Mouse (Mus musculus) liver, embryonic 14.5 days (tissue): Measurements from ENCODE around the gene Jdp2. TPM values are rescaled to one million over a fixed set of nuclear protein-coding genes. Genes with fewer than 3 reads are reported as not detected.

ENCODE experiments used
- ATAC-seq: fragments of 200-750 bp; cut with Nextera tagmentation; 2 replicates; pipeline ENCODE4 v1.8.0; 2017; ENCODE audit warnings: moderate number of reproducible peaks, mild to moderate bottlenecking, moderate library complexity; ENCODE audit not compliant: insufficient read depth
- DNase-seq, 3 experiments: peaks; one replicate each; pipeline ENCODE4 v3.0.0-alpha.2; 2012 to 2013; ENCODE audit warnings: low read depth in 3 of 3, low spot score in 3 of 3
- H3K27ac ChIP-seq: fragments of 300-500 bp; sonication (generic); 2 replicates; pipeline ENCODE4 v1.5.1; 2014; ENCODE audit warnings: moderate library complexity, mild to moderate bottlenecking, control low read depth, inconsistent platforms
- H3K27me3 ChIP-seq: fragments of 300-500 bp; sonication (generic); 2 replicates; pipeline ENCODE4 v1.6.1; 2014; ENCODE audit warnings: mild to moderate bottlenecking, low read length, moderate library complexity; ENCODE audit not compliant: control insufficient read depth, insufficient read depth
- H3K36me3 ChIP-seq: fragments of 300-500 bp; sonication (generic); replicated peaks from 2 replicates; pipeline ENCODE4 v1.6.1; 2014; ENCODE audit warnings: low read depth; ENCODE audit not compliant: control insufficient read depth, insufficient read depth
- H3K4me1 ChIP-seq, 2 experiments: fragments of 200-500 bp in 1 of 2; fragments of 300-500 bp in 1 of 2; sonication (generic) in 1 of 2; replicated peaks; 2 replicates each; pipeline ENCODE4 v1.6.1; 2012 to 2014; ENCODE audit warnings: antibody characterized with exemption in 1 of 2, inconsistent platforms in 1 of 2, low read length in 1 of 2; ENCODE audit not compliant: control insufficient read depth in 2 of 2, insufficient read depth in 2 of 2
- H3K4me2 ChIP-seq: fragments of 300-500 bp; sonication (generic); 2 replicates; pipeline ENCODE4 v1.6.1; 2014; ENCODE audit warnings: low read depth, mild to moderate bottlenecking, control low read depth, moderate library complexity
- H3K4me3 ChIP-seq, 2 experiments: fragments of 200-500 bp in 1 of 2; fragments of 300-500 bp in 1 of 2; sonication (generic) in 1 of 2; 2 replicates each; pipeline ENCODE4 v1.5.1; 2012 to 2014; ENCODE audit warnings: low read depth in 2 of 2, low read length in 2 of 2, mild to moderate bottlenecking in 2 of 2, control low read depth in 1 of 2, inconsistent platforms in 1 of 2, moderate library complexity in 1 of 2; ENCODE audit not compliant: insufficient read depth in 1 of 2
- H3K9ac ChIP-seq: fragments of 300-500 bp; sonication (generic); replicated peaks from 2 replicates; pipeline ENCODE4 v1.6.1; 2014; ENCODE audit warnings: mild to moderate bottlenecking, control low read depth, moderate library complexity
- H3K9me3 ChIP-seq: fragments of 300-500 bp; sonication (generic); 2 replicates; pipeline ENCODE4 v1.6.1; 2016; ENCODE audit warnings: low read length, mixed read lengths; ENCODE audit not compliant: control insufficient read depth
- CTCF ChIP-seq: IDR thresholded peaks from 2 replicates; pipeline ENCODE4 v1.5.1; 2016; ENCODE audit warnings: antibody characterized with exemption, low read depth, control low read depth
- EP300 ChIP-seq: IDR thresholded peaks from 2 replicates; pipeline ENCODE4 v1.6.1; 2016; ENCODE audit warnings: antibody characterized with exemption, low read depth
- WGBS: fragments of 180-500 bp; shearing (Covaris S2); extraction: QIAGEN DNeasy Blood & Tissue Kit; methylation state at CpG from one replicate; pipeline ENCODE4 v1.1.7; 2014; ENCODE audit not compliant: insufficient replicate concordance; 5-methylcytosine and 5-hydroxymethylcytosine counted together
- polyA plus RNA-seq, 2 experiments: library from polyadenylated mRNA; depleted of rRNA in 1 of 2; stranded (reverse) in 1 of 2; unstranded in 1 of 2; fragments of >200 nt; fragmentation: Nextera tagmentation in 1 of 2; extraction: Ambion mirVana in 1 of 2; gene quantifications; 2 replicates each; pipeline versions ENCODE4 v1.2.1 to v1.2.3; 2012 to 2014

Jdp2 gene
- polyA plus RNA-seq, 2 experiments = 0.18 to 2.1 TPM

- Histone ChIP-seq H3K36me3 (no peaks in the 10 kb centered on the region), H3K4me1 (peaks cover 0 to 7% of the 10 kb centered on the region in 2 experiments; a peak in 1 of 4 replicates), H3K27me3 (peaks cover 53% of the 10 kb centered on the region), H3K9ac (no peak overlapping the region), H3K4me3 (no peak overlapping the region), H3K4me2 (peak overlapping the region; percentile 57; the same call in 1 of the 2 replicates), H3K27ac (no peak overlapping the region), H3K9me3 (no peaks in the 10 kb centered on the region)
- DNase-seq (no peak), ATAC-seq (no peak)
- WGBS = 35% methylated on average over 7 of the region's 7 CpGs
- no peak for TF ChIP-seq EP300
- TF ChIP-seq CTCF = no peak
These were observed 1.8 kb downstream of the Jdp2 start for GRCm38 (mm10) chr12:85600637-85601036.

DNA sequence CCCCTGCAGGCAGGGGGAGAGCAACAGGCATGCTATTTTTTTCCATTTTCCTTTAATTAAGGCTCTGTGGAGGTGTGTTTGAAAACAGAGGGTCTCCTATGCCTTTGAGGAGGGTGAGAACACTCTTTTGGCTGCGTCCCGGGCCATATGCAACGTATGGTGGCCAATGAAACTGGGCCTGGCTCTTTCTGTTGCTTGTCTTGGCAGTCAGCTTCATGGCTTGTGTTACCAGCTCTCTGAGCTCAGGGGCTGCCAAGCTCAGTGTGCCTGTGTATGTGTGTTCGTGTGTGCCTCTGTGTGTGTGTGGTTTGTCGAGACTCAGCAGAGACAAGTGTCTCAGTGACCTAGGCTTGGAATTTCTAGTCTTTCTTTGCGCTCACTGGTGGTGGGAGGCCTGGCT lies 2.7 kb downstream of the Jdp2 start:
- no peak for DNase-seq
- Histone ChIP-seq H3K27ac (no peak overlapping the region), H3K4me1 (peaks cover 0 to 7% of the 10 kb centered on the region in 2 experiments; a peak in 1 of 4 replicates), H3K9ac (no peak overlapping the region), H3K36me3 (no peaks in the 10 kb centered on the region), H3K4me2 (no peak overlapping the region), H3K4me3 (no peak overlapping the region), H3K9me3 (no peaks in the 10 kb centered on the region), H3K27me3 (peaks cover 53% of the 10 kb centered on the region)
- WGBS = 70% methylated on average over 6 of the region's 6 CpGs
- TF ChIP-seq CTCF = no peak
- TF ChIP-seq EP300 = no peak
- ATAC-seq = no peak

DNA sequence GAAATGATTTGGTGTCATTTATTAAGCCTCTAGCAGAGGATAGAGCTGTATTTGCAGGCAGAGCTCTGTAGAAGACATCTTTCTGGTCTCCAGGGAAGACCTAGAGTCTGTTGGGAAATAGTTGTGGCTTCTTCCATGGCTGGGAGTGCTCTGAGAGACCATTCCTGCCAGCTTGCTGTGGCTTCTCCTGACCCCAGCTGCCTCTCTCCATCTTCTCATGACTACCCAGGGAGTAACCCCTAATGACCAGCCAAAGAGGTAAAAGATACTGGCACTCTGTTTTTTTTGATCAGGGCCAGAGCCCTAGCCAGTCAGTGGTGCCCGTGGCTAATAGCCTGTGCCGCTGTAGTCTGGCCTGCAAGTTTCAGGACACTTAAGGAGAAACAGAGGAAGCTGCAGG lies 3.3 kb downstream of the Jdp2 start:
- Histone ChIP-seq H3K4me3 (no peak overlapping the region), H3K9ac (no peak overlapping the region), H3K27ac (no peak overlapping the region), H3K4me2 (no peak overlapping the region), H3K9me3 (no peaks in the 10 kb centered on the region), H3K36me3 (no peaks in the 10 kb centered on the region), H3K4me1 (peaks cover 0 to 7% of the 10 kb centered on the region in 2 experiments; a peak in 1 of 4 replicates), H3K27me3 (peaks cover 53% of the 10 kb centered on the region)
- TF ChIP-seq CTCF (no peak), EP300 (no peak)
- 31% methylated on average over 2 of the region's 2 CpGs for WGBS
- ATAC-seq (no peak), DNase-seq (no peak)

GRCm38 (mm10) chr12:85602811-85603210 lies 4.0 kb downstream of the Jdp2 start:
- Histone ChIP-seq H3K27ac (no peak overlapping the region), H3K4me2 (no peak overlapping the region), H3K9ac (no peak overlapping the region), H3K27me3 (peaks cover 48% of the 10 kb centered on the region), H3K4me1 (peaks cover 0 to 7% of the 10 kb centered on the region in 2 experiments; a peak in 1 of 4 replicates), H3K4me3 (no peak overlapping the region), H3K9me3 (no peaks in the 10 kb centered on the region), H3K36me3 (no peaks in the 10 kb centered on the region)
- DNase-seq = no peak
- 12% methylated on average over 12 of the region's 12 CpGs for WGBS
- no peak for TF ChIP-seq CTCF
- no peak for TF ChIP-seq EP300
- no peak for ATAC-seq

GRCm38 (mm10) chr12:85603767-85604166 lies 4.9 kb downstream of the Jdp2 start:
- Histone ChIP-seq H3K4me3 (no peak overlapping the region), H3K27me3 (peaks cover 38% of the 10 kb centered on the region), H3K4me1 (peaks cover 0 to 7% of the 10 kb centered on the region in 2 experiments; a peak in 1 of 4 replicates), H3K9me3 (no peaks in the 10 kb centered on the region), H3K4me2 (no peak overlapping the region), H3K9ac (no peak overlapping the region), H3K27ac (no peak overlapping the region), H3K36me3 (no peaks in the 10 kb centered on the region)
- DNase-seq (no peak), ATAC-seq (no peak)
- 49% methylated on average over 9 of the region's 9 CpGs for WGBS
- TF ChIP-seq EP300 = no peak
- TF ChIP-seq CTCF = no peak
